Mouse (Mus musculus): ENCODE results near the gene Fgfrl1. TPM values are rescaled to one million over a fixed set of nuclear protein-coding genes. Genes with fewer than 3 reads are reported as not detected.

Fgfrl1 gene
- total RNA-seq, 1 experiment from 2014 or later: 5.0 TPM

- no peak for ATAC-seq (replicated peaks in 1 of 2; ENCODE audit: insufficient read depth in 1 of 2, low FRiP score in 2 of 2, low TSS enrichment in 1 of 2, low read depth in 1 of 2, poor library complexity in 2 of 2, severe bottlenecking in 2 of 2)
Observed at GRCm38 (mm10) chr5:108679909-108680308, 12.3 kb upstream of the Fgfrl1 start.

- ATAC-seq (replicated peaks in 1 of 2; ENCODE audit: insufficient read depth in 1 of 2, low FRiP score in 2 of 2, low TSS enrichment in 1 of 2, low read depth in 1 of 2, poor library complexity in 2 of 2, severe bottlenecking in 2 of 2): no peak
Observed at GRCm38 (mm10) chr5:108680871-108681270, 11.3 kb upstream of the Fgfrl1 start.

GRCm38 (mm10) chr5:108689091-108689490 lies 3.1 kb upstream of the Fgfrl1 start:
- no peak for ATAC-seq (replicated peaks in 1 of 2; ENCODE audit: insufficient read depth in 1 of 2, low FRiP score in 2 of 2, low TSS enrichment in 1 of 2, low read depth in 1 of 2, poor library complexity in 2 of 2, severe bottlenecking in 2 of 2)

GRCm38 (mm10) chr5:108691152-108691551 lies 1.0 kb upstream of the Fgfrl1 start:
- ATAC-seq (replicated peaks in 1 of 2; ENCODE audit: insufficient read depth in 1 of 2, low FRiP score in 2 of 2, low TSS enrichment in 1 of 2, low read depth in 1 of 2, poor library complexity in 2 of 2, severe bottlenecking in 2 of 2): no peak

- ATAC-seq (replicated peaks in 1 of 2; ENCODE audit: insufficient read depth in 1 of 2, low FRiP score in 2 of 2, low TSS enrichment in 1 of 2, low read depth in 1 of 2, poor library complexity in 2 of 2, severe bottlenecking in 2 of 2): peak; percentile 83 to 89
Observed at GRCm38 (mm10) chr5:108693872-108694288, 1.7 kb downstream of the Fgfrl1 start.

- peak; percentile 30 to 38 for ATAC-seq (replicated peaks in 1 of 2; ENCODE audit: insufficient read depth in 1 of 2, low FRiP score in 2 of 2, low TSS enrichment in 1 of 2, low read depth in 1 of 2, poor library complexity in 2 of 2, severe bottlenecking in 2 of 2)
Observed at GRCm38 (mm10) chr5:108694352-108695261, 2.4 kb downstream of the Fgfrl1 start.

GRCm38 (mm10) chr5:108695861-108696260 lies 3.7 kb downstream of the Fgfrl1 start:
- no peak for ATAC-seq (replicated peaks in 1 of 2; ENCODE audit: insufficient read depth in 1 of 2, low FRiP score in 2 of 2, low TSS enrichment in 1 of 2, low read depth in 1 of 2, poor library complexity in 2 of 2, severe bottlenecking in 2 of 2)

GRCm38 (mm10) chr5:108696542-108696941 lies 4.4 kb downstream of the Fgfrl1 start:
- ATAC-seq (replicated peaks in 1 of 2; ENCODE audit: insufficient read depth in 1 of 2, low FRiP score in 2 of 2, low TSS enrichment in 1 of 2, low read depth in 1 of 2, poor library complexity in 2 of 2, severe bottlenecking in 2 of 2): no peak

- no peak for ATAC-seq (replicated peaks in 1 of 2; ENCODE audit: insufficient read depth in 1 of 2, low FRiP score in 2 of 2, low TSS enrichment in 1 of 2, low read depth in 1 of 2, poor library complexity in 2 of 2, severe bottlenecking in 2 of 2)
Observed at GRCm38 (mm10) chr5:108697341-108697753, 5.2 kb downstream of the Fgfrl1 start.

GRCm38 (mm10) chr5:108700346-108700745 lies 8.2 kb downstream of the Fgfrl1 start:
- ATAC-seq (replicated peaks in 1 of 2; ENCODE audit: insufficient read depth in 1 of 2, low FRiP score in 2 of 2, low TSS enrichment in 1 of 2, low read depth in 1 of 2, poor library complexity in 2 of 2, severe bottlenecking in 2 of 2): no peak

- ATAC-seq (replicated peaks in 1 of 2; ENCODE audit: insufficient read depth in 1 of 2, low FRiP score in 2 of 2, low TSS enrichment in 1 of 2, low read depth in 1 of 2, poor library complexity in 2 of 2, severe bottlenecking in 2 of 2): no peak
Observed at GRCm38 (mm10) chr5:108701341-108702021, 9.3 kb downstream of the Fgfrl1 start.

GRCm38 (mm10) chr5:108703754-108704626 lies 11.8 kb downstream of the Fgfrl1 start:
- no peak for ATAC-seq (replicated peaks in 1 of 2; ENCODE audit: insufficient read depth in 1 of 2, low FRiP score in 2 of 2, low TSS enrichment in 1 of 2, low read depth in 1 of 2, poor library complexity in 2 of 2, severe bottlenecking in 2 of 2)

- ATAC-seq (replicated peaks in 1 of 2; ENCODE audit: insufficient read depth in 1 of 2, low FRiP score in 2 of 2, low TSS enrichment in 1 of 2, low read depth in 1 of 2, poor library complexity in 2 of 2, severe bottlenecking in 2 of 2): no peak
Observed at GRCm38 (mm10) chr5:108707758-108708157, 15.6 kb downstream of the Fgfrl1 start.

- ATAC-seq (replicated peaks in 1 of 2; ENCODE audit: insufficient read depth in 1 of 2, low FRiP score in 2 of 2, low TSS enrichment in 1 of 2, low read depth in 1 of 2, poor library complexity in 2 of 2, severe bottlenecking in 2 of 2): no peak
Observed at GRCm38 (mm10) chr5:108708419-108708818, 16.2 kb downstream of the Fgfrl1 start.

GRCm38 (mm10) chr5:108708981-108709731 lies 17.0 kb downstream of the Fgfrl1 start:
- ATAC-seq (replicated peaks in 1 of 2; ENCODE audit: insufficient read depth in 1 of 2, low FRiP score in 2 of 2, low TSS enrichment in 1 of 2, low read depth in 1 of 2, poor library complexity in 2 of 2, severe bottlenecking in 2 of 2): no peak

- ATAC-seq (replicated peaks in 1 of 2; ENCODE audit: insufficient read depth in 1 of 2, low FRiP score in 2 of 2, low TSS enrichment in 1 of 2, low read depth in 1 of 2, poor library complexity in 2 of 2, severe bottlenecking in 2 of 2): no peak
Observed at GRCm38 (mm10) chr5:108711968-108712367, 19.8 kb downstream of the Fgfrl1 start.

GRCm38 (mm10) chr5:108713096-108713495 lies 20.9 kb downstream of the Fgfrl1 start:
- no peak for ATAC-seq (replicated peaks in 1 of 2; ENCODE audit: insufficient read depth in 1 of 2, low FRiP score in 2 of 2, low TSS enrichment in 1 of 2, low read depth in 1 of 2, poor library complexity in 2 of 2, severe bottlenecking in 2 of 2)

All from hematopoietic stem cell, adult 5-6 weeks (primary cell).